Mouse (Mus musculus) liver, embryonic 12.5 days (tissue): Measurements from ENCODE around the gene Bri3. TPM values are rescaled to one million over a fixed set of nuclear protein-coding genes. Genes with fewer than 3 reads are reported as not detected.

Source experiments
- ATAC-seq: fragments of 200-750 bp; cut with Nextera tagmentation; 2 replicates; pipeline ENCODE4 v1.8.0; 2017; ENCODE audit warnings: moderate number of reproducible peaks, mild to moderate bottlenecking, moderate library complexity
- H3K27ac ChIP-seq: fragments of 300-500 bp; sonication (generic); 2 replicates; pipeline ENCODE4 v1.5.1; 2016; ENCODE audit warnings: mild to moderate bottlenecking
- H3K27me3 ChIP-seq: fragments of 300-500 bp; sonication (generic); replicated peaks from 2 replicates; pipeline ENCODE4 v1.6.1; 2016; ENCODE audit warnings: mild to moderate bottlenecking, moderate library complexity
- H3K36me3 ChIP-seq: fragments of 300-500 bp; sonication (generic); 2 replicates; pipeline ENCODE4 v1.6.1; 2016; ENCODE audit warnings: mild to moderate bottlenecking, moderate library complexity
- H3K4me1 ChIP-seq: fragments of 300-500 bp; sonication (generic); 2 replicates; pipeline ENCODE4 v1.6.1; 2016
- H3K4me2 ChIP-seq: fragments of 300-500 bp; sonication (generic); 2 replicates; pipeline ENCODE4 v1.6.1; 2016; ENCODE audit warnings: mild to moderate bottlenecking, moderate library complexity
- H3K4me3 ChIP-seq: fragments of 300-500 bp; sonication (generic); 2 replicates; pipeline ENCODE4 v1.5.1; 2016; ENCODE audit warnings: mild to moderate bottlenecking, moderate library complexity
- H3K9ac ChIP-seq: fragments of 300-500 bp; sonication (generic); 2 replicates; pipeline ENCODE4 v1.6.1; 2016; ENCODE audit warnings: mild to moderate bottlenecking, moderate library complexity
- H3K9me3 ChIP-seq: fragments of 300-500 bp; sonication (generic); replicated peaks from 2 replicates; pipeline ENCODE4 v1.6.1; 2016; ENCODE audit warnings: mild to moderate bottlenecking, moderate library complexity
- WGBS: fragments of 180-500 bp; shearing (Covaris S2); methylation state at CpG from one replicate; pipeline ENCODE4 v1.1.7; 2016; ENCODE audit not compliant: insufficient replicate concordance; 5-methylcytosine and 5-hydroxymethylcytosine counted together
- polyA plus RNA-seq: library from polyadenylated mRNA; unstranded; fragments of >200 nt; fragmentation: Nextera tagmentation; extraction: Ambion mirVana; gene quantifications from 2 replicates; pipeline ENCODE4 v1.2.1, GENCODE M21; 2016

The Bri3 gene
- polyA plus RNA-seq, 1 experiment from 2014 or later: 40.3 TPM

DNA sequence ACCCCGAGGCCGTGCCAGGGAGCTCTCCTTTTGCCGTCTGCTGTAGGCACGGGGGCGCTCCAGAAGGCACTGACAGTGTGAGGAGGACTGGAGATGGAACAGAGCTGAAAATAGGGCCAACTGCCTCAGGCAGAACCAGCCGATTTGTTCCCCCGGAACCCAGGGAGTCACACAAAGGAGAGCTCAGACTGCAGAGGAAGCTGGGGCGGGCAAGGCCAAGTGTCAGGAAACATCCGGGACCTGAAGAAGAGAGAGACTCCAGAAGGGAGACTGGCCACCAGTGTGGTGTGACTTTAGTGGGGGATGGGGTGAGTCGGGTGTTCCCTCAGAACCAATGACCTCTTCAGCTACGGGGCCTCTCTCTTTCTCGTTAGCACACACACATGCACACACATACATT lies 24.9 kb upstream of the Bri3 start:
- 54% methylated on average over 12 of the region's 12 CpGs for WGBS
- no peak overlapping the region for H3K4me3 ChIP-seq
- H3K9me3 ChIP-seq: no peaks in the 10 kb centered on the region
- peaks cover 41% of the 10 kb centered on the region for H3K4me1 ChIP-seq
- no peak overlapping the region for H3K27ac ChIP-seq
- no peaks in the 10 kb centered on the region for H3K27me3 ChIP-seq
- no peaks in the 10 kb centered on the region for H3K36me3 ChIP-seq
- ATAC-seq: no peak
- H3K4me2 ChIP-seq: no peak overlapping the region
- no peak overlapping the region for H3K9ac ChIP-seq

GRCm38 (mm10) chr5:144219936-144220335 lies 24.3 kb upstream of the Bri3 start:
- Histone ChIP-seq H3K27me3 (no peaks in the 10 kb centered on the region; the same call in 1 of the 2 replicates), H3K9ac (no peak overlapping the region), H3K4me3 (no peak overlapping the region), H3K36me3 (no peaks in the 10 kb centered on the region), H3K4me1 (peaks cover 44% of the 10 kb centered on the region), H3K9me3 (no peaks in the 10 kb centered on the region), H3K27ac (no peak overlapping the region), H3K4me2 (no peak overlapping the region)
- no peak for ATAC-seq
- WGBS: 78% methylated on average over 5 of the region's 5 CpGs

- no peaks in the 10 kb centered on the region for H3K36me3 ChIP-seq
- 33% methylated on average over 4 of the region's 4 CpGs for WGBS
- peaks cover 43% of the 10 kb centered on the region for H3K4me1 ChIP-seq
- no peak for ATAC-seq
- no peak overlapping the region for H3K27ac ChIP-seq
- no peak overlapping the region for H3K4me2 ChIP-seq
- H3K4me3 ChIP-seq: no peak overlapping the region
- H3K27me3 ChIP-seq: no peaks in the 10 kb centered on the region; the same call in 1 of the 2 replicates
- no peaks in the 10 kb centered on the region for H3K9me3 ChIP-seq
- H3K9ac ChIP-seq: no peak overlapping the region
Observed at GRCm38 (mm10) chr5:144221305-144221704, 22.9 kb upstream of the Bri3 start.

DNA sequence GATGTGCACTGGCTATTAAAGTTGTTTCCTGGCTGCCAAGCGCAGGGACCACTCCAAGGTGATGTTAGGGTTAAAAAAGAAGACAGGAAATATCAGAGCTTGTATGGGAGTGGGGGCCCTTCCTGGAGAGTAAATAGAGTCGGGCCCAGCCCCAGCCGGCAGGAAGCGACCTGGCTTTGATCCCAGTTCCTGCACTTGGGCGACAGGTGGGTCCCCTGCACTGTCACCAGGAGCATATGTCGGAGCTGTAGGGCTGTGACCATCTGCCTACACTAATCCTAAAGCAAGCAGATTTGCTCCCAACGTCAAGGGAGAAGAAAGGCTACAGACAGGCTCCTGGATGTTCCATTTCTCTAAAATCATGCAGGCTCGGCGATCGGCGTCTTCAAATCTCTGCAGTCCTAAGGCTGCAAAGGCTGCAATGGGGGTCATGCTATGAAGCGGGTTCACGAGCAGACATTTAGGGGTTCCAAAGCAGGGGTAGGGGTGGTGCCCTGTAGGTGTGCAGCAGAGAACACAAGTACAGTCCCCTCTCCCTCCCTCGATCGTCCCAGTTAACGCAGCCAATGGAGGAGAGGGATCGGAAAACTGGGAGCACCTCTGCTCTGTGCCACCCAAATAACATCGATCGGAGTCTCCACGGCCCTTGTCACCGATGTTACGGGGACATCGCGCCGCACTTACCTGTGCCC lies 21.3 kb upstream of the Bri3 start:
- Histone ChIP-seq H3K9me3 (no peaks in the 10 kb centered on the region), H3K4me2 (peak overlapping the region; percentile 96), H3K27me3 (no peaks in the 10 kb centered on the region; the same call in 1 of the 2 replicates), H3K9ac (peak overlapping the region; percentile 75), H3K4me1 (peaks cover 39% of the 10 kb centered on the region), H3K36me3 (no peaks in the 10 kb centered on the region), H3K4me3 (peak overlapping the region; percentile 71), H3K27ac (peak overlapping the region; percentile 38; the same call in 1 of the 2 replicates)
- no peak for ATAC-seq
- WGBS: 3% methylated on average over 25 of the region's 25 CpGs

- Histone ChIP-seq H3K36me3 (no peaks in the 10 kb centered on the region), H3K4me2 (peak within 1 kb of the TSS; percentile 96), H3K9me3 (no peaks in the 10 kb centered on the region), H3K9ac (peak within 1 kb of the TSS; percentile 75), H3K4me3 (peak within 1 kb of the TSS; percentile 71), H3K27me3 (no peaks in the 10 kb centered on the region; the same call in 1 of the 2 replicates), H3K27ac (peak within 1 kb of the TSS; percentile 73), H3K4me1 (peaks cover 39% of the 10 kb centered on the region)
- under 1% methylated on average over 37 of the region's 37 CpGs for WGBS
- ATAC-seq: peak; percentile 98
Observed at GRCm38 (mm10) chr5:144223503-144223862, 20.8 kb upstream of the Bri3 start, which contains the start of gene Tecpr1. Gene Tecpr1 (minus strand): TSS chr5:144223615.

DNA sequence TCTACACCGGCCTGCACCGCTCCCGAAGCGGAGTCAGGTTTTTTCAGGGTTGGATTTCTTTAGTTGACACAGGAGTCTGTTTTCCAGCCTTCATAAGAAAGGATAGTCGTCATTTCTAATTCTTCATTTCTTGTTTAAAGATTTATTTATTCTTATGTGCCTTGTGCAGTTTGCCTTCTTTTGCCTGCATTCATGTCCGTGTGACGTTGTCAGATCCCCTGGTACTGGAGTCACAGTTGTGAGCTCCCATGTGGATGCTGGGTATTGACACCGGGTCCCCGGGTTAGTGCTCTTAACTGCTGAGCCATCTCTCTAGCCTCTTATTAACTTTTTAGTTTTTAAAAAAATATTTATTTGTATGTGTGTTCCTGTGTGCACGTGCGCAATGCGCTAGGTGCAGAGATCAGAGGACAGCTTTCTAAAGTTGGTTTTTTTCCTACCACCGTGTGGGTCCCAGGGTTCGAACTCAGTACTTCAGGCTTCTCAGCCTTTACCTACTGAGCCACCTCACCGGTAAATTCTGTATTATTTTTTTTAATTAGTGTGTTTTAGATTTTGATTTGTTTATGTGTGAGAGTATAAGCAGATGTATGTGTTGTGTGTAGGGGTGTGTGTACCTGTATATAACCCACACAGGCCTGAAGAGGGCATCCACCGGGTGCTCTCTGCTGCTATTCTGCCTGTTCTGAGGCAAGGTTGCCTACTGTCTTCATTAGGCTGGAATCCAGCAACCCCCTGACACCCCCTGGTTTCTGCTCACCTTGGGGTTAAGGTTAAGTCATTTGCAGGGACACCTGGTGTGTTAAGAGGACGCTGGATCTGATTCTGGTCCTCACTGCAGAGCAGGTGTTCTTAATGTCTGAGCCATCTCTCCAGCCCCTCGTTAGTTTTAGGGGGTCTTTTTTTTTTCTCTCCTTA lies 20.1 kb upstream of the Bri3 start:
- 27% methylated on average over 18 of the region's 18 CpGs for WGBS
- peak overlapping the region; percentile 96 for H3K4me2 ChIP-seq
- no peaks in the 10 kb centered on the region; the same call in 1 of the 2 replicates for H3K27me3 ChIP-seq
- peak overlapping the region; percentile 75 for H3K9ac ChIP-seq
- peak overlapping the region; percentile 71 for H3K4me3 ChIP-seq
- peaks cover 39% of the 10 kb centered on the region for H3K4me1 ChIP-seq
- H3K36me3 ChIP-seq: no peaks in the 10 kb centered on the region
- no peaks in the 10 kb centered on the region for H3K9me3 ChIP-seq
- ATAC-seq: peak; percentile 21; the same call in 1 of the 2 replicates
- H3K27ac ChIP-seq: peak overlapping the region; percentile 73

- Histone ChIP-seq H3K9ac (no peak overlapping the region), H3K4me1 (peaks cover 34% of the 10 kb centered on the region), H3K4me2 (no peak overlapping the region; the same call in 1 of the 2 replicates), H3K9me3 (no peaks in the 10 kb centered on the region), H3K36me3 (no peaks in the 10 kb centered on the region), H3K27ac (no peak overlapping the region), H3K4me3 (no peak overlapping the region), H3K27me3 (no peaks in the 10 kb centered on the region; the same call in 1 of the 2 replicates)
- WGBS: 25% methylated on average over 11 of the region's 11 CpGs
- ATAC-seq: no peak
Observed at GRCm38 (mm10) chr5:144226220-144226619, 18.0 kb upstream of the Bri3 start.

GRCm38 (mm10) chr5:144230216-144230615 lies 14.0 kb upstream of the Bri3 start:
- Histone ChIP-seq H3K4me3 (no peak overlapping the region), H3K4me2 (no peak overlapping the region), H3K9ac (no peak overlapping the region), H3K27me3 (no peaks in the 10 kb centered on the region), H3K4me1 (peaks cover 5% of the 10 kb centered on the region), H3K36me3 (no peaks in the 10 kb centered on the region), H3K9me3 (no peaks in the 10 kb centered on the region), H3K27ac (no peak overlapping the region)
- ATAC-seq: no peak
- 66% methylated on average over 7 of the region's 7 CpGs for WGBS

DNA sequence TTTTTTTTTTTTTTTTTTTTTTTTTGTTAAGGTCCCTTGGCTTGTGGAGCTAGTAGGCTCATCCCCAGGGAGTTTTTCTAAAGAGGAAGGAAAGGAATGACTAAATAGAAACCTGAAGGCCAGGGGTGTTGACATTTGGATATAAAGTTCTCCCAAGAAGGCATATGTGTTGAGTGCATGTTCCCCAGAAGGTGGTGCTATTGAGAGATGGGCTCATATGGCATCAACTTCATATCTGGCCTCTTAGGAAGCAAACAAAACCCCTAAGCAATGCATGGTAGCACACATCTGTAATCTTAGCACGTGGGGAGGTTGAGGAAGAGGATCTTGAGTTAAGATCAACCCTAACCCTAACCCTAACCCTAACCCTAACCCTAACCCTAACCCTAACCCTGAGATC lies 12.8 kb upstream of the Bri3 start:
- Histone ChIP-seq H3K9ac (no peak overlapping the region), H3K27me3 (no peaks in the 10 kb centered on the region), H3K4me3 (no peak overlapping the region), H3K27ac (no peak overlapping the region), H3K4me2 (no peak overlapping the region), H3K4me1 (peaks cover under 1% of the 10 kb centered on the region), H3K36me3 (no peaks in the 10 kb centered on the region), H3K9me3 (no peaks in the 10 kb centered on the region)
- ATAC-seq: no peak
- WGBS: 45% methylated on average over 1 of the region's 1 CpGs

- Histone ChIP-seq H3K27ac (no peak overlapping the region), H3K4me1 (no peaks in the 10 kb centered on the region; the same call in 1 of the 2 replicates), H3K36me3 (no peaks in the 10 kb centered on the region), H3K4me2 (no peak overlapping the region), H3K27me3 (no peaks in the 10 kb centered on the region), H3K9ac (no peak overlapping the region), H3K4me3 (no peak overlapping the region), H3K9me3 (no peaks in the 10 kb centered on the region)
- no peak for ATAC-seq
- WGBS: 66% methylated on average over 5 of the region's 5 CpGs
Observed at GRCm38 (mm10) chr5:144232531-144232930, 11.7 kb upstream of the Bri3 start.

GRCm38 (mm10) chr5:144234222-144234621 lies 10.0 kb upstream of the Bri3 start:
- WGBS: 46% methylated on average over 6 of the region's 6 CpGs
- Histone ChIP-seq H3K4me2 (no peak overlapping the region), H3K4me3 (no peak overlapping the region), H3K9me3 (no peaks in the 10 kb centered on the region), H3K36me3 (no peaks in the 10 kb centered on the region), H3K27ac (no peak overlapping the region), H3K4me1 (no peaks in the 10 kb centered on the region; the same call in 1 of the 2 replicates), H3K9ac (no peak overlapping the region), H3K27me3 (no peaks in the 10 kb centered on the region)
- no peak for ATAC-seq

DNA sequence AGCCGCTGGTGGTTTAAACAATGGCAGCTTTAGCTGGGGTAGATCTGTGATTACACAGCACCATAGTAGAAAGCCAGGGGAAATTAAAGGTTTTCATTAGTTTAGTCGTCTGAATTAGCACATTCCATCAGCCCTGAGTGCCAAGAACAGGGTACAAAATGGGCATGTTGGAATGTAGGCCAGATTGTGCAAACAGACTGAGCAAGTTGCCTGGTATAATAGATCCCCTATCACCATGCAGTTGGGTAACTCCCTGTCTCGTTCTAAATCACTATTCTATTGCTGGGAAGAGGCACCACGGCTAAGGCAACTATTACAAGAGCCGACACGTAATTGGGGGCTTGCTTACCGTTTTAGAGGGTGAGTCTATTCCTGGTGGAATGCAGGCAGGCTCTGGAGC lies 9.5 kb upstream of the Bri3 start:
- H3K27ac ChIP-seq: no peak overlapping the region
- H3K27me3 ChIP-seq: no peaks in the 10 kb centered on the region
- no peaks in the 10 kb centered on the region; the same call in 1 of the 2 replicates for H3K4me1 ChIP-seq
- ATAC-seq: no peak
- no peak overlapping the region for H3K4me3 ChIP-seq
- H3K9ac ChIP-seq: no peak overlapping the region
- H3K9me3 ChIP-seq: no peaks in the 10 kb centered on the region
- no peak overlapping the region for H3K4me2 ChIP-seq
- 73% methylated on average over 7 of the region's 7 CpGs for WGBS
- no peaks in the 10 kb centered on the region for H3K36me3 ChIP-seq
